Mouse (Mus musculus): Measurements from ENCODE around the gene Rasgef1b.

Gene Rasgef1b

DNA sequence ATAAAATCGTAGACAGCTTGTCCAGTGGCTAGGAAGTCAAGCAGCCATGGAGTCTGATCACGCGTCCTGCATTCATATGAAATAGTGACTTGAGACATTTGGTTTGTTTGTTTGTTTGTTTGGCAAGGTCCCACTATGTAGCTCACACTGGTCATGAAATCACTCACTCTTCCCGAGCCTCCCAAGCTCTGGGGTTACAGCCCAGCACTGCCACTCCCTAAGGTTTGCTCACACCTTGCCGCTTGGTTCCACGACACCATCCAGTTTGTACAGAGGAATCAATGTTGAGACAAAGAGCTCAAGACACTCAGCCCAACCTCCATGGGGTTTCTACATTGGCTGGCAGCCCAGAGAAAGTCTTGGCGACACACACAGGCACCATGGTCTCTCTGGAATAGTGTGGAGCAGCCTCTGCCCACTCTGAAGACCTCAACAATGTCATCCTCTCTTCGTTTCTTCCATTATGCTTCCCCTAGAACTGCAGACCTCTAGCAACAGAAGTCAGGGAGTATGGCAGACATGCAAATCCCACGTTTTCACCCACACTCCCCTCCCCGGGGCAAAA lies 436.5 kb downstream of the Rasgef1b start:
- no peak for DNase-seq (ENCODE audit: low read depth, low spot score)

DNA sequence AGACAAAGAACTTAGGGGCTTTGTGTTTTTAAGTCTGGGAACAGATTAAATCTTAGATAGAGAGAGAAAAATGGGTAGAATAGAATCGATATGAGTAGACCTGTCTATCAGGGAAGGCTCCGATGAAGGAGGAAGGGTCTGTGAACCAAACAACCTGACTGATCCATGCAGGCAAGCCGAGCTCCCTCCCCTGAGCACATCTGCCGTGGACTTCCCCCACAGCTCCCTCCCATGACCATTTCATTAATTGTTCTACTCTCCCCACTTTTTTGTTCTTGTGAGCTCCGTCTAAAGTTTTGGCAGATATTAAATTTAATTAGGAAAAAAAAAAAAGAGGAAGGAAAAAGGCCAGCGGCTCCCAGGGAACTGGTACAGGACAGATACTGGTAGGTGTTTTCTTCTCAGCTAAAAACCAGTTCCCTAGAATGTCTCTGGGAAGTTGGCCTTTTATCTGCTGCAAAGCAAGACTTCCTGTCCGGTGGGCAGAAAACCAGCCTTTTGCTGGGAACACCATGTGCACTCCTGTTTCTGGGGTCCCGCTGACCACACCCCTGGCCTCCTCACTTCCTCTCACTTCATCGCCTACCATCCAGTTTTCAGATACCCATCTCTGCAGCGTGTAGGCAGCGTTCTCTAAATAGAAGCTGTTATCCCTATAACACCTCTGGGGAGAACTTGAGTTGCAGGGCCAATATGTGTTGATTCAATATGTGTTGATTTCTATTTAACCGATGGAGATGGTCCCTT lies 437.6 kb downstream of the Rasgef1b start:
- DNase-seq (ENCODE audit: low read depth, low spot score): no peak

DNA sequence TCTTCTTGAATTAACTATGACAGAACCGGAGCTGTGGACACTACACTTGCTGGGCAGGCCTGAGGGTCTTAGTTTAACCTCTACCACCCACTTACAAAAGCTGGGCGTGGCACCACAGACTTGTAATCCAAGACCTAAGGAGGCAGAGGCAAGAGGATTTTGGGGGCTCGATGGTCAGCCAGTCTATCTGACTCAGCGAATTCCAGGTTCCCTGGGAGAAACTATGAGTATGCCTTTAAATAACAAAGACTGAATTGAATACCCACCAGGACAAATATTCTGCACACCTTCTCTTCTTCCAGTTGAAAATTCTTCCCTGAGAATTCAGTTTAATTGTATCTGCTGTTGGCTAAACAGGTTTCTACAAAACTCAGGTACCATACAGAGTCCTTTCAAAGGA lies 440.6 kb downstream of the Rasgef1b start:
- DNase-seq (ENCODE audit: low read depth, low spot score): no peak

DNA sequence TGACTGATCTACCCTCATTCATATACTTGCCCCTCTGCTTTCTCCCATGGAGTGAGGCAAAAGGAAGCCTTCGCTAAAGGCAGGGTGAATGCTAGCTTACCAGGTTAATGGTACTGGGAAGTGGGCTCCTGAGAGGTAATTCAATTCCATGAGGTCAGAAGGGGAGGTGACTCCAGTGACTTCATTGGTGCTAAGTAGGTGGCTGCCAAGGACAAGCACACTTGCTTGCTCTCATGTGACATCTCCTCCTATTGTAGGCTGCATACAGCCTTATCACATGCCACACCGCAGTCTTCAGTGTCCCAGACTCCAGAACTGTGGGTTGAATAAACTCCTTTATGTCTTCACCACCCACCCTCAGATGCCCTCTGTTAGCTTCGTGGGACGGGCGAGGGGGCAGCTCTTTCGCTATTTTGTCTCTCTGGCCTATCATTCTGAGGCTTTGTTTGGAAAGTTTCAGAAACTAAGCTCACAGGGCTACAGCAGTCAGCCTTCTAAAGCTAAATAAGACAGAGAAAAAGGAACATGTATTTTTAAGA lies 441.1 kb downstream of the Rasgef1b start:
- DNase-seq (ENCODE audit: low read depth, low spot score): no peak

DNA sequence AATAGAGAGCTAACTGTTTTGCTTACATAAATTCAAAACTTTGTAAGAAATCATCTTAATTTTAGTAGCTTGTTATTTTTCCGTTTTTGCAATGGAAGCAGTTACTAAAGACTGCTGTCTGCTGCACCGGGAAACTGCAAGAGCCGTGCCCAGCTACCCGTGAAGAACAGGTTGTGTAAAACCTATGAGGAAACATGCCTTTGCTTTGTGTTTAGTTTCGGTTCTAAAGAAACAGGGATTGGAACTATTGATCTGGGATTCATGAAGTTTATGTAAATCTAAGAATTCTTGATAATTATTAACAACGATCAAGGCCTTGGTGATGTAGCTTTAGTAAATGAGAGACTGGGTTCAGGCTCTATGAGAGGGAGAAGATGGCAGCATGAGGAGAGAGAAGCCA lies 442.3 kb downstream of the Rasgef1b start:
- DNase-seq (ENCODE audit: low read depth, low spot score): no peak

DNA sequence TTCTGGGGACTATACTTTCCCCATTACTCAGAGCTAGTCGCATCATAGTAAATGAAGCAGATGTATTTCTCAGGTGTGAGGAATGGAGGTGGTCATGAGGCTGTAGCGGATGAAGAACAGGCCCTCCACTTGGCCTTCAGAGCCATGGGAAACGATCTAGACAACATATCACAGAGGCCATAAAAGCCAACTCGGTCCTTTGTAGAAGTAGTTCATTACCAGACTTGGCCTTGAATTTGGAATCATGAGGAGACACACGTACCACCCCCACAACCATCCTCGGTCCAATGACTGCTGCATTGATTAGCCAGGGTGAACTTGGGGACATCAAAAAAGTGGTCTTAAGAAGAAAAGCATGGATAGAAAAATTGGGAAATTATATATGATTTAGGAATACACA lies 442.8 kb downstream of the Rasgef1b start:
- DNase-seq (ENCODE audit: low read depth, low spot score): no peak

DNA sequence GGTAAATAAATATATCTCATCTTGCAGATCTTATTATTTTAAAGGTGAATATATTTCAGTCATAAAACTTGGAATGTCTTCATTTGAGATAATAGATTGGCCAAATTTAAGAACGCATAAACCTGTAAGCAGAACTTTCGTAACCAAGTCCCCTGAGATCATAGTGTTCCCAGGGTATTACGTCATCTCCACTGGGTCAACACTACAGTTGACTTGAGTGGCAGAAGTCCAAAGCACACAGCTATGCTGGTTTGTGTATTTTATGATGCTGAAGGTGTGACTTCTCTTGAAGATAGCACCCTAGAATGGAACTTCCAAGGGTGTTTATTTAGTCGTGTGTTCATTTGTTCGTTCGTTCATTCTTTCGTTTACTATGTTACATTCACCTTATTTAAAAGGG lies 444.5 kb downstream of the Rasgef1b start:
- no peak for DNase-seq (ENCODE audit: low read depth, low spot score)

DNA sequence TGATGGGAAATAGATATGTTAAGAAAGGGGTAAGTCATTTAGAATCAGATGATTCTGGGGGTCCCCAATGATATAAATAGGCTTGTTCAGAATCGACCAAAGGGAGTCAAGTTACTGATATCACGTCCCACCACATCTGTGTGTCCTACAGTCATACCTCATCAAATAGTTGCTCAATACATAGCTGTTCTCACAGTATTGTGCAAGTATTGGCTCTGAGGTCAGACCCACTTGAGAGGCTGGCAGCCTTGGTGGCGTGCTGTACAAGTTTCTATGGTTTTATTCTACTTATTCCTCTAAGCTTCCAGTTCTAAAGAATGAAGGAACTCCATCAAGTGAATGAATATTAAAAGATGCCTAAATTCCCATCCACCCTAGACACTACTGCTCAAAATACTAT lies 445.2 kb downstream of the Rasgef1b start:
- DNase-seq (ENCODE audit: low read depth, low spot score): no peak

DNA sequence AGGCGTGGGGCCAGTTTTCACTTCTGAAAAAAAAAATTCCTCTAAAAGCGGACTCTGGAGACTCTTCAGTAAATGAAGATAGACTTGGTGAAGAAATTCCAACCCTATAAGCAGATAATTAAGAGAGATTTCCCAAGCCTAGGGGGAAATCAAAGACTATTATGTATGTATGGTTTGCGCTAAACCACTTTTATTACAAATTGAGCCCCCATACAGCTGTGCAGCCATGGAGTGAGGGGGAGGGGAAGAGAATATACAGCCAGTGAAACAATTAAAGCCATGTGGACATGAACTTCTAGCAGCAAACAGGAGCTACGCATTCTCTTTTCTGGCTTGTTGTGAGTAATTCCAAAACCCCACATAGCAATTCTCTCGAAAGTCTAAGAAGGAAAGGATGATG lies 448.3 kb downstream of the Rasgef1b start:
- DNase-seq (ENCODE audit: low read depth, low spot score): no peak

DNA sequence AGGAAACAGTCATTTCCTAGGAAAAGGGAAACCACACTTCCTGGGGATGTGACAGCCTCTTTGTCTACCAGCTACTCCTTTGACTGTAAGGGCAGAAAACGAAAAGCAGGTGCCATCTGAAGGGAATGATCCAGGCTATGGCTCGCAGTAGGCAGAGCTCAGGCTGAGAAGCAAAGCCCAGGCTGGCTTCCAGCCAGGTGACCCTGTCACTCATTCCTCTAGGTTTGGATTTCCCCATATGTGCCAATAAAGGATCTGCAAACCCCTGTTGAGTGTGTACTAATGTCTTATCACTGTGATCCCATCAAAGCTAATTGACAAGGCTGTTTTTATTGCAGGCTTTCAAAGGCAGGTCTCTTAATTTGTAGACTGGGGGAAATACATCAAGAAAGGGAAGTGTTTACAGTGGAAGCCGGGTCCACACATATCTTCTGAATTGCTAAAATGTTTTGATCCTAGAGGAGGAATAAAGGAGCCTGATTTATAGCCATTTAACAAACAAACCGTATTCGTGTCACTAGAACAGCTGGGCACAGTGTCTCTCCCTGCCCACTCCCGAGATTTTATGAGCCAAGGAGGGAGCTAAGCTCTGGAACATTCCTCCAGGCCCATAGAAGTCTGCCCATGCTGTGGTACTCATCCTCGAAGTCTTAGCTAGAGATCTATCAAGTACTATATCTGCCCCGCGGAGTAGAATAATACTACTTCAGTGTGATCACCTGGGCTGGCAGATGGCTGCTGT lies 449.7 kb downstream of the Rasgef1b start:
- no peak for DNase-seq (ENCODE audit: low read depth, low spot score)

DNA sequence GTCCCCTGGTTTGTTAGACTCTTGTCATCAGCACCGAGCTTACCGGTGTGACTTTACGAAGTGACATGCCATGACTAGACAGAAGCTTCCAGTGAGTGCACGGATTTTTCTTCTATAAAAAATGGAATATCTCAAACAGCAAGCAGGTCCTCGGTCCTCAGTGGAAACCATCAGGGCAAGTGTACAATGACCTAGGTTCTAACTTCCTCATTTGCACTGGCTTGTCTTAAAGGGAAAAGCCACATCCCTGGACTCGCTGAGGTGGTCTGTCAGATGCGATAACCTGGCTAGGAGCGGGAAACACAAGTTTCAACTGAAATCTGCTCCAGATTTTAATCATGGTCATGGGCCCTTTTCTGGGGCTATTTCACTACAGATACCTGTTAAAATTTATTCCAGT lies 450.5 kb downstream of the Rasgef1b start:
- DNase-seq (ENCODE audit: low read depth, low spot score): no peak

DNA sequence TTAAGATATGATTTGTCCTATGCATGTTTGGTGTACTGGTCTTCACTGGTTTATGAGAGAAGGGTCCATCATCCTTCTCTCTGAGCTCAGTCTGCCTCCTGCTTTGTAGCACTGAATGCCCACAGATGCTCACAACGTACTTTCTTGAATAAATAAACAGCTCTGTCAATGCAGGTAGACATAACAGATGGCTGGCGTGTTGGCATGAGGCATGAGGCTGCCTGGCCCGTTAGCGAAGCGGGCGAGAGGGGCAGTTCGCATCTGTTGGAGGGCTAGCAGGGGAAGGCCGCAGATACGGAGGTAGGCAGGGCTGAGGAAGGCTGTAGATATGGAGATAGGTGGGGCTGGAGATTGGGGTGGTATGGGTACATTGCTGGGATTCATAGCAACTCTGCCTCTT lies 451.3 kb downstream of the Rasgef1b start:
- DNase-seq (ENCODE audit: low read depth, low spot score): no peak

DNA sequence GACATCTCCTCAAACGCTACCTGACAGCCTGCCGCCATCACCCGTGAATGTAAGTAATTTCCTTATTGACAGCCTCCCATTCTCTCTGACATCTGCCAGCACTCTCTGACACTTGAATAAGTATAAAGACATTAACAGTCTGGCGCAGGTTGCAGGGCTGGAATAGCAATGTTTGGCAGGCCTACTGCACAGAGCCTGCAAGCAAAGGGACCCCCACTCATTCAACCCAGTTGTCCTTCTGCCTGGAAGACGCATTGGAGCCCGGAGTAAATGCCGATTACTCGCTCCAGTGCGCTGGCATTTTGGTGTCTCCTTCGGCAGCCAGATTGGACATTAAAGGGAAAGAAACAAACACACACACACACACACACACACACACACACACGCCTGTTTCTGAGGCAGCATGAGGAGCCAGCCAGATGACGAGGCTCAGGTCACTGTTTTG lies 454.7 kb downstream of the Rasgef1b start:
- DNase-seq (ENCODE audit: low read depth, low spot score): no peak

DNA sequence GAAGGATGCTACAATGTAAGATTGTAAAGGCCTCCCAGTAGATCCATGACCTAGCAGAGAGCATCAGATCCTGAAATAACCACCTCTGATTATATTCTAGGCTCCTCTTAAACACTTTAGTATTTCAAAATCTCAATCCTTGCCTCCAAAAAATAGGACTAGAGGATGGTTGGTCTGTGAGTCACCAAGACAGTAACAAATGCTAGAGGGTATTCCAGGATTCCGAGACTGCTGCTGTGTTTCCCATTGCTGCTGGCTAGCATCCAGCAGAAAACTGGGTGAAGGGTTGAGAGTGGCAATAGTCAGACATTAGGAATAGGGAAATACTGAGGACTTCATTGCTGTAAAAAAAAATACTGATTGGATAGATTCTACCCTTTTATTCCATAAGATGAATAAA lies 457.3 kb downstream of the Rasgef1b start:
- DNase-seq (ENCODE audit: low read depth, low spot score): no peak

DNA sequence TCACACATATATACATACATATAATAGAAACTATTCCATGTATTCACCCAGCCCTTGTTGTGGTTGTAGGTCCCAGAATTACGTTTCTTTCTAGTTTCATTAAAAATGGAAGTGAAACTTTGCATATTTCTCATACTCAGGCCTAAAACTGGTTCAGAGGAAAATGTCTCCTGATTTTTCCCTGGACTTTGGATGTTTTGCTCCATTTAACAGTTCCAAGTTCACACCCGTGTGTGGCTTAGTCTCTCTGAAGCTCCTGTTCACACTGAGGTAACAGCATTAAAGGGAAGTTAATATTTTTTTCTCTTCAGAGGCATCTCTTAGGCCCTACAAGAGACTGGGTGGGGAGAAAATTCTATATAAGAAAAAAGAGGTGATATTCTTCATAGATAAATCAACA lies 459.7 kb downstream of the Rasgef1b start:
- DNase-seq (ENCODE audit: low read depth, low spot score): no peak

DNA sequence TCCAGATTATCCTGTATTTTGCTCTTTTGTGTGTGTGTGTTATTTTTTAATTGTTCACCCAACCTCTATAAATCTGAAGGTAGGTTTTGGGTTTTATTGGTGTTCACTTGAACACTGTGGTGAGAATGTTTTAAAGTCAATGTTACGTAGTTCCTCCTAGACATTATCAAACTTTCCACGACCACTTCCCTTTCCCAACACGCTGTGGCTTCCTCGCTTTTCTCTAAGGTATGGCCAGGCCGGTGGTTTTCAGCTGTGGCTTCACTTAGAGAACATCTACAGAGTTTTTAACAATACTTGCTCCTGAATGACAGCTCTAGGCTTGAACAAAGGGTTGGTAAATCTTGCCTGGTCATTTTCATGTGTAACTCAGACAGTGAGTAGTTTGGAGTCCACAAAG lies 461.5 kb downstream of the Rasgef1b start:
- no peak for DNase-seq (ENCODE audit: low read depth, low spot score)

DNA sequence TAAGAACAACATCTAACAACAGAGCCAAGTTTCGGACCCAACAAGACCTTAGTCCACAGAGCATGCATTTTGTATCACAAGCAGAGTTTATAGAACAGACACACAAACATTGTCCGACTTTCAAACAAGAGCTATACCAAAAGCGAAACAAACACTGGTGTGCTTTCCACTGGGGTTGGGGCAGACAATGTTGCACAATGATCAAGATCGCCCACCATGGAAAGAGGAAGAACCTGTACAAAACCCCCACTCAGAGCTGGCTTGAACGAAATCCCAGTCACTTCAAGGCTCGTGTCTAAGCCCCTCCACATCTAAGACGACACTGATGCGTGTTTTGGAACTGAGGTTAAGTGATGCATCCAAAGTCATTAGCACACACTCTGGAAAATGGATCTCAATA lies 462.6 kb downstream of the Rasgef1b start:
- DNase-seq (ENCODE audit: low read depth, low spot score): no peak

DNA sequence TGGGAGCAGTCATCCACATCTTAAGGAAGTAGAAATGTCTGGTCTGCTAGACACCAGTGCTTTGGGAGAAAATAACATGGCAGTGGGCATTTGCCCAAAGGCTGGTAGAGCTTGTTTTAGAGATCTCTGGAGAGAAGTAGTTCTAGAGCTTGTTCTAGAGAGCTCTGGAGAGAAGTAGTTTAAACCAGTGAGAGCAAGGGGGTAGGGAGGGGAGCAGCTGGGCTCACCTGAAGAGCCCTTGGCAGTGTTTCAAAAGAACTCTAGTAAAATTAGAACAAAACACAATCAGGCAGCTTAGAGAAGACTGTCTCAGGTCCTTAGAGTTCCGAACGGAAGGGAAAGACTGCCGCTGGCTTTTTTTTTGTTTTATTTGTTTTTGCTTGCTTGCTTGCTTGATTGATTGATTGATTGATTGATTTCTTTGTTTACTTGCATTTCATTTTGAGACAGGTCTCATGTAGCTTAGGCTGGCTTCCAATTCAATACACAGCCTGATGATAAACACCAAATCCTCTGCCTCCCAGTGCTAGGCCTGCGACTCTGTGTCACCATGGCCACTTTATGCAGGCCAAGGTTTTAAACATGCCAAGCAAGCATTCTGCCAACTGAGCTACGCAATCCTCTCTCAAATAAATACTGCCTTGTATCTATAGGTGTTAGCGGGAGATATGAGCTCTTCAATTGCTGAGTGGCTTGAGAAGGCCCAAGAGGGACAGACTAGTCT lies 466.5 kb downstream of the Rasgef1b start:
- DNase-seq (ENCODE audit: low read depth, low spot score): no peak

DNA sequence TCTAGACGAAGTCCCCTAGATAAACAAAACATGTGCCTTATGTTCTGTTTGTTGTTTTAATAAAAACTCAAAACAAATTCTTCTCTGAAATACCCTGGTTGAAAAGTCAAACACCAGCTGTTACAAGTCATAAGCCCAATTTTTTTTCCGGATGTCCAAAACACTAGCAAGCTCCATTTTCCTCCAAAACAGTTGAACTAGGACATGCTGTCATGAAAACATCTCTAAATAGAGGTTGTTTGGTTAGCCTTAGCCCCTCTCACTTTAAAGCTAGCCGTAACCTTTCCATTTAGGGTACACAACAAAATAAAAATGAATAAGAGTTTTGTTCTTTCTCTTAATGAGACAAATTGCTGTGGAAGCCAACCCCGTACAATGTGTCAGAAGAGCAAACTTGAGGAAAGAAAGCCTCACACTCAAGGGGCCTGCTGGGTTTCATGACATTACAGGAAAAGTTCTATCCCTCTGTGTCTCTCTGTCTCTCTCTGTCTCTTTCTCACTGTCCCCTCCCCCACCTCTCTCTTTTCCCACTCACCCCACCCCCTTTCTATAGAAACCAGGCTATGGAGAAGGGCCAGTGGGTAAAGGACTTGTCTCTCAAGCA lies 467.6 kb downstream of the Rasgef1b start:
- no peak for DNase-seq (ENCODE audit: low read depth, low spot score)

DNA sequence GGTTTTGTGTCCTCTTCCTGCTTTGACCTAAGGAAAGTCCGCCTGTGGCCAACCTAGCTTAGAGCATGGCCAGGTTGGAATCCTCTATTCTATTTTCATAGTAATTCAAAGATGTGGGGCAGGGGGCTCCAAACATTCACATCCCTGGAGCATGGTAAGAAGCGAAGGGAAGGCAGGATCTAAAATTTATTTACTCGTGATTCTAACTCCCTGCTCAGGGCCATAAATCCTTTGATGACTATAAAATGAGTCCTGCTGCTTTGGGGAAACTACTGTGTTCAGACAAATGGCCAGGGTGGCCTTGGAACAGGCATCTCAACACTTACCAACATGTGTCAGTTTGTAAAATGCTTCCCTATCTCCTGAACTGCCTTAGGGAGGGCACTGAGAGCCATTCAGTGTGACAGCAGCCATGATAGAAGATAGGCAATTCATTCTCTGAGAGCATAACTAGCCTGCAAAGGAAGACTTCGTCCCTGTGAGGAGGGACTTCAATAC lies 470.8 kb downstream of the Rasgef1b start:
- DNase-seq (ENCODE audit: low read depth, low spot score): no peak

Data from CD4-positive, CD25-positive, alpha-beta regulatory T cell, adult 2 months (primary cell).